Mouse (Mus musculus) midbrain, postnatal 0 days (tissue): ENCODE data around the gene Ttc37. TPM values are rescaled to one million over a fixed set of nuclear protein-coding genes. Genes with fewer than 3 reads are reported as not detected.

Source experiments
- ATAC-seq: fragments of 200-750 bp; cut with Nextera tagmentation; 2 replicates; pipeline ENCODE4 v1.8.0; 2017; ENCODE audit warnings: moderate number of reproducible peaks, mild to moderate bottlenecking, moderate TSS enrichment, moderate library complexity; ENCODE audit not compliant: low FRiP score
- DNase-seq: peaks from one replicate; pipeline ENCODE4 v3.0.0-alpha.2; 2015; ENCODE audit warnings: low spot score
- H3K27ac ChIP-seq: fragments of 300-500 bp; sonication (generic); 2 replicates; pipeline ENCODE4 v1.5.1; 2014; ENCODE audit warnings: low read depth, mild to moderate bottlenecking, low read length, mixed read lengths
- H3K27me3 ChIP-seq: fragments of 300-500 bp; sonication (generic); 2 replicates; pipeline ENCODE4 v1.6.1; 2014; ENCODE audit warnings: low read length, control low read depth, mixed read lengths; ENCODE audit not compliant: insufficient read depth
- H3K36me3 ChIP-seq: fragments of 300-500 bp; sonication (generic); 2 replicates; pipeline ENCODE4 v1.6.1; 2014; ENCODE audit warnings: low read length, control low read depth, mixed read lengths; ENCODE audit not compliant: insufficient read depth
- H3K4me1 ChIP-seq: fragments of 300-500 bp; sonication (generic); 2 replicates; pipeline ENCODE4 v1.6.1; 2014; ENCODE audit warnings: mild to moderate bottlenecking, control low read depth, antibody characterized with exemption, low read length, mixed read lengths; ENCODE audit not compliant: insufficient read depth
- H3K4me2 ChIP-seq: fragments of 300-500 bp; sonication (generic); 2 replicates; pipeline ENCODE4 v1.6.1; 2014; ENCODE audit warnings: low read depth, mild to moderate bottlenecking, low read length, mixed read lengths; ENCODE audit not compliant: poor library complexity, severe bottlenecking
- H3K4me3 ChIP-seq: fragments of 300-500 bp; sonication (generic); 2 replicates; pipeline ENCODE4 v1.5.1; 2014; ENCODE audit warnings: low read depth, mild to moderate bottlenecking, low read length, moderate library complexity
- H3K9ac ChIP-seq: fragments of 300-500 bp; sonication (generic); replicated peaks from 2 replicates; pipeline ENCODE4 v1.6.1; 2014; ENCODE audit warnings: mild to moderate bottlenecking, low read length, moderate library complexity, mixed read lengths; ENCODE audit not compliant: poor library complexity, severe bottlenecking
- H3K9me3 ChIP-seq: fragments of 300-500 bp; sonication (generic); 2 replicates; pipeline ENCODE4 v1.6.1; 2016; ENCODE audit warnings: low read length, control low read depth
- CTCF ChIP-seq: IDR thresholded peaks from 2 replicates; pipeline ENCODE4 v1.5.1; 2016; ENCODE audit warnings: antibody characterized with exemption, mild to moderate bottlenecking
- WGBS: fragments of 180-500 bp; shearing (Covaris S2); extraction: QIAGEN DNeasy Blood & Tissue Kit; methylation state at CpG from one replicate; pipeline ENCODE4 v1.1.7; 2014; 5-methylcytosine and 5-hydroxymethylcytosine counted together
- polyA plus RNA-seq: library from polyadenylated mRNA; unstranded; fragments of >200 nt; fragmentation: Nextera tagmentation; extraction: Ambion mirVana; gene quantifications from 2 replicates; pipeline ENCODE4 v1.2.1, GENCODE M21; 2015
- total RNA-seq: library from RNA; depleted of rRNA; stranded (reverse); fragments of >200 nt; gene quantifications from 2 replicates; pipeline ENCODE4 v1.2.3, GENCODE M21; 2014

Ttc37 gene
- total and polyA plus RNA-seq, 2 experiments from 2014 or later: 6.5 to 14.4 TPM

- H3K36me3 ChIP-seq: 0 out of 2 replicates have a peak, but pooled peaks cover 3% of the 10 kb centered on the region
- WGBS: 92% methylated on average over 5 of the region's 5 CpGs
- H3K27me3 ChIP-seq: no peaks in the 10 kb centered on the region
- no peak overlapping the region for H3K27ac ChIP-seq
- H3K4me3 ChIP-seq: no peak overlapping the region
- no peaks in the 10 kb centered on the region for H3K9me3 ChIP-seq
- ATAC-seq (no peak), DNase-seq (no peak)
- no peak for TF ChIP-seq CTCF
- no peaks in the 10 kb centered on the region for H3K4me1 ChIP-seq
- H3K9ac ChIP-seq: no peak overlapping the region
- no peak overlapping the region for H3K4me2 ChIP-seq
Observed at GRCm38 (mm10) chr13:76178700-76179099, 80.2 kb downstream of the Ttc37 start.

- 96% methylated on average over 5 of the region's 5 CpGs for WGBS
Observed at GRCm38 (mm10) chr13:76187651-76188050, 89.1 kb downstream of the Ttc37 start.

GRCm38 (mm10) chr13:76189190-76189589 is 90.7 kb downstream of the Ttc37 start:
- no peak overlapping the region for H3K4me2 ChIP-seq
- H3K9ac ChIP-seq: no peak overlapping the region
- no peak for TF ChIP-seq CTCF
- DNase-seq (peak; percentile 10), ATAC-seq (no peak)
- no peak overlapping the region for H3K4me3 ChIP-seq
- no peaks in the 10 kb centered on the region for H3K9me3 ChIP-seq
- peaks cover 19% of the 10 kb centered on the region for H3K36me3 ChIP-seq
- H3K27me3 ChIP-seq: no peaks in the 10 kb centered on the region
- WGBS: 80% methylated on average over 3 of the region's 3 CpGs
- no peak overlapping the region for H3K27ac ChIP-seq
- H3K4me1 ChIP-seq: no peaks in the 10 kb centered on the region

More at GRCm38 (mm10) chr13:76187651-76188050, 89.1 kb downstream of the Ttc37 start:
- Histone ChIP-seq H3K4me3 (no peak overlapping the region), H3K4me2 (no peak overlapping the region), H3K4me1 (no peaks in the 10 kb centered on the region), H3K27ac (no peak overlapping the region), H3K27me3 (no peaks in the 10 kb centered on the region), H3K36me3 (peaks cover 19% of the 10 kb centered on the region), H3K9ac (no peak overlapping the region), H3K9me3 (no peaks in the 10 kb centered on the region)
- no peak for TF ChIP-seq CTCF
- DNase-seq: no peak
- no peak for ATAC-seq

- Histone ChIP-seq H3K36me3 (peaks cover 19% of the 10 kb centered on the region), H3K27ac (no peak overlapping the region), H3K9me3 (no peaks in the 10 kb centered on the region), H3K9ac (no peak overlapping the region), H3K4me1 (no peaks in the 10 kb centered on the region), H3K4me3 (no peak overlapping the region), H3K27me3 (no peaks in the 10 kb centered on the region), H3K4me2 (no peak overlapping the region)
- no peak for TF ChIP-seq CTCF
- ATAC-seq (no peak), DNase-seq (no peak)
- WGBS: 77% methylated on average over 3 of the region's 3 CpGs
Observed at GRCm38 (mm10) chr13:76190273-76190672, 91.7 kb downstream of the Ttc37 start.

GRCm38 (mm10) chr13:76194937-76195336 is 96.4 kb downstream of the Ttc37 start:
- Histone ChIP-seq H3K4me2 (no peak overlapping the region), H3K27ac (no peak overlapping the region), H3K9ac (no peak overlapping the region), H3K36me3 (peaks cover 12% of the 10 kb centered on the region; the same call in 1 of the 2 replicates), H3K4me1 (no peaks in the 10 kb centered on the region), H3K27me3 (no peaks in the 10 kb centered on the region), H3K4me3 (no peak overlapping the region), H3K9me3 (no peaks in the 10 kb centered on the region)
- ATAC-seq: no peak
- no peak for TF ChIP-seq CTCF
- DNase-seq: no peak

GRCm38 (mm10) chr13:76195431-76196138 is 97.1 kb downstream of the Ttc37 start:
- no peak for DNase-seq
- Histone ChIP-seq H3K9me3 (no peaks in the 10 kb centered on the region), H3K4me1 (no peaks in the 10 kb centered on the region), H3K4me3 (no peak overlapping the region), H3K4me2 (no peak overlapping the region), H3K9ac (no peak overlapping the region), H3K27me3 (no peaks in the 10 kb centered on the region), H3K36me3 (peaks cover 6% of the 10 kb centered on the region; the same call in 1 of the 2 replicates), H3K27ac (no peak overlapping the region)
- TF ChIP-seq CTCF: no peak
- 94% methylated on average over 8 of the region's 8 CpGs for WGBS
- ATAC-seq: no peak
